Mouse (Mus musculus): ENCODE results near the gene Cd68. TPM values are rescaled to one million over a fixed set of nuclear protein-coding genes. Genes with fewer than 3 reads are reported as not detected.

Cd68 gene
- 5.5 and 6.7 TPM in 2 replicates for polyA plus RNA-seq (2014; fragmentation: Nextera tagmentation; extraction: Ambion mirVana)

DNA sequence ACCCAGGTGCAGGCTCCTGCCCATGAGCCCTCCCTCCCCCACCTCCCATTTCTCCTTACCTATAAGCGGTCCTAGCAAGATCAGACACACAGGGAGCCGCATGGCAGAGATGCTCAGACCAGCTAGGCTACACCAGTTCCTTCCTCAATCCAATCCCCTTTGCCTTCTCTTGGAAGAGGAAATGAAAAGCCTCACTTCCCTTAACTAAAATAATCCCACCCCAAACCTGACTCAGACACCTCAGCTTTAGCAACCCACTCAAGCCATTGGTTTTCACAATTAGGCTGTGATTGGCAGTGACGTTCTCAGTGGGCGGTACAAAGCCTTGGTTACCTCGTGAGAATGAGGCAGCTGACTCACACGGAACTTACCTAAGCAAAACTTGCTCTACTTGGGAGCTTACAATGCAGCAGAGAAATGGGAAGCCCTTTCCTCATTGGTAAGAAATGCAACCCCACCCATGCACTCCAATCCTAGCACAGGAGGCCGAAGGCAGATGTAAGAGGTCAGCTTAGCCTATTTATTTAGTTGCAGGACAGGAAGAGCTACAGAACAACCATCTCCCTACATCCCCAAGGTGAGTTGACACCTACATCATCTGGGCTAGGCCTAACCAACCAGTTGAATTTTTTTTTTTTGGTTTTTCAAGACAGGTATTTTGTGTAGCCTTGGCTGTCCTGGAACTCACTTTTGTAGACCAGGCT is at the start of gene Cd68:
Cd68 (minus strand) TSS at position 193 of the 704 bp plus-strand sequence.
- no peak within 1 kb of the TSS for H3K4me2 ChIP-seq (ENCODE audit: low read depth)
- WGBS: 39% methylated on average over 7 of the region's 7 CpGs
- H3K9me3 ChIP-seq (ENCODE audit: control insufficient read depth, low read length): no peaks in the 10 kb centered on the region
- peaks cover 33% of the 10 kb centered on the region for H3K36me3 ChIP-seq (ENCODE audit: control insufficient read depth, insufficient read depth, low read length)
- no peak for ATAC-seq (ENCODE audit: insufficient read depth, low FRiP score, low TSS enrichment)
- H3K27ac ChIP-seq (ENCODE audit: low read depth, low read length): no peak within 1 kb of the TSS
- H3K9ac ChIP-seq (ENCODE audit: low read length): no peak within 1 kb of the TSS
- H3K27me3 ChIP-seq (ENCODE audit: control insufficient read depth, insufficient read depth, low read length): no peaks in the 10 kb centered on the region
- H3K4me3 ChIP-seq (ENCODE audit: low read depth, low read length): no peak within 1 kb of the TSS
- H3K4me1 ChIP-seq (ENCODE audit: control insufficient read depth, insufficient read depth, low read length): peaks cover 20% of the 10 kb centered on the region
- DNase-seq (ENCODE audit: low spot score): no peak

DNA sequence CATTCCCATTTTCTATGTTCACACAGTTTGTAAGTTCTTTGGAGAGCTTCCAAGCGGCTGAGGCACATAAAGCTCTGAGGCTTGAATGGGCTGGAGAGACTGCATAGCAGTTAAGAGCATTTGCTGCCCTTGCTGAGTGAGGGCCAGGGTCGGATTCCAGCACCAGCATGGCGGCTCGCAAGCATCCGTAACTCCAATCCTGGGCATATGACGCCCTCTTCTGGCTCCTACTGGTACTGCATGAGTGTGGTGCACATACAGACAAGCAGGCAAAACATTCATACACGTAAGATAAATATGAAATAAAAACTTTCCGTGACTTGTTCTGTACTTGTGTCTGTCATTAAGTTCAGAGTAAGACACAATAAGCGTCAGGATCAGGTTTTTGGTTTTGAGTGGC is 49.5 kb upstream of the Cd68 start:
- H3K9me3 ChIP-seq (ENCODE audit: control insufficient read depth, low read length): no peaks in the 10 kb centered on the region
- 61% methylated on average over 9 of the region's 9 CpGs for WGBS
- no peak overlapping the region for H3K4me2 ChIP-seq (ENCODE audit: low read depth)
- H3K27ac ChIP-seq (ENCODE audit: low read depth, low read length): no peak overlapping the region
- H3K36me3 ChIP-seq (ENCODE audit: control insufficient read depth, insufficient read depth, low read length): no peaks in the 10 kb centered on the region; the same call in 1 of the 2 replicates
- ATAC-seq (ENCODE audit: insufficient read depth, low FRiP score, low TSS enrichment): no peak
- no peak for DNase-seq (ENCODE audit: low spot score)
- H3K4me1 ChIP-seq (ENCODE audit: control insufficient read depth, insufficient read depth, low read length): no peaks in the 10 kb centered on the region
- H3K27me3 ChIP-seq (ENCODE audit: control insufficient read depth, insufficient read depth, low read length): no peaks in the 10 kb centered on the region
- H3K4me3 ChIP-seq (ENCODE audit: low read depth, low read length): no peak overlapping the region
- H3K9ac ChIP-seq (ENCODE audit: low read length): no peak overlapping the region

DNA sequence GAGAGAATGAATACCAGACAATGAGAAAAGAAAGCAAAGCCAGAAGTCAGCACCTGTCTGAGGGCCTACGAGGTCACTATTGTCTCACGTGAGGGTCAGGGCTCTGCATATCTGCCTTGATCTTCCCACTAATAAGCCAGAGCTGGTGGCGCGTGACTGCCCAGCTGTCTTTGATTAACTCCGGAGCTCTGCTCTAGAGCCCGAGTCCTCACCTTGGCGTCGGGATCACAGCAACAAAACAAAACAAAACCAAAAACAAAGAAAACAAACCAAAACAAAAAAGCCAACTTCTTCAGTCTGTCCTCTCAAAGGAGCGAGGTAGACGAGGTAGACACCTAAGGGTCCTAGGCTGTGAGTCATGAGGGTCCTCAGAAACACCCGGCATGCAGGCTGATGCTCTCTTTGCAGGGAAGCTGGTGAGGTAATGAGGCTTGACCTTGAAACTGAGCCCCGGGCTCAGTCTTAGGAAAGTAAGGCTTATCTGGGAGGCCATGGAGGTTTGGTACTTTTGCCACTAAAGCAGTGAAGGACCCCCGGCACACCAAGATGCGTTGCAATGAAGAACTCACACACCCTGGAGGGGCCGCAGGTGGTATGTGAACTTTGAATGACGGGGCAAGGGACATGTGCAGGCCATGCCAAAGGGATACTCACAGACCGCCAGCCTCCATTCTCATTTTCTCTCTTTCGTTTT is 48.8 kb upstream of the Cd68 start:
- Histone ChIP-seq H3K27me3 (ENCODE audit: control insufficient read depth, insufficient read depth, low read length) (no peaks in the 10 kb centered on the region), H3K36me3 (ENCODE audit: control insufficient read depth, insufficient read depth, low read length) (no peaks in the 10 kb centered on the region; the same call in 1 of the 2 replicates), H3K4me3 (ENCODE audit: low read depth, low read length) (no peak overlapping the region), H3K9ac (ENCODE audit: low read length) (no peak overlapping the region), H3K4me1 (ENCODE audit: control insufficient read depth, insufficient read depth, low read length) (no peaks in the 10 kb centered on the region), H3K27ac (ENCODE audit: low read depth, low read length) (no peak overlapping the region), H3K9me3 (ENCODE audit: control insufficient read depth, low read length) (no peaks in the 10 kb centered on the region), H3K4me2 (ENCODE audit: low read depth) (no peak overlapping the region)
- WGBS: 75% methylated on average over 18 of the region's 18 CpGs
- ATAC-seq (ENCODE audit: insufficient read depth, low FRiP score, low TSS enrichment) (no peak), DNase-seq (ENCODE audit: low spot score) (no peak)

DNA sequence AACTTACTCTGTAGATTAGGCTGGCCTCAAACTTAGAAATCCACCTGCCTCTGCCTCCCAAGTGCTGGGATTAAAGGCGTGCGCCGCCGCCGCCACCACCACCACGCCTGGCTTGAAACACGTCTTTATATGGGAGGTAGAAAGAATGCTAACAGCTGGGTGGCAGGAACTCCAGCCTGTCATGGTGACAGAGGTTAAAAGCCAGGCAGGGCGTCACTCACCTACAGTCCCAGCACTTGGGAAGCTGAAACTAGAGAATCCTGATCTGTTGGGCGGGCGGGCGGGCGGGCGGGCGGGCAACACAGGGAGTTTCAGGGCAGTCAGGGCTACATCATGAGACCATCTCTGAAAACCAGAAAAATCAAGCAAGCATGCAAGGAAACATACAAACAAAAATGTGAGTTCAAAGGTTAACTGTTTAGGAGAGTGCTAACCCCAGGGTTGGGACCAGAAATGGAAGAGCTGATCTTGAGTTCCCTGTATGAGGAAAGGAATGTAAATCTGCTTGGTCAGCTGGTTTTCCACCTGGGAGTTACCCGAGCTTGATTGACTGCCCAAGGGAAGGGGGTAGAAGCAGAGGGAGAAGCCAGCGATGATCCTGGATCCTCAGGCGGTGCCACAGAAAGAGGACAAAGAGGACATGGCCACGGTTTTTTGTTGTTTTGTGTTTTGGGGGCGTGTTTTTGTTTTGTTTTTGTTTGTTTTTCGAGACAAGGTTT is 47.2 kb upstream of the Cd68 start:
- 76% methylated on average over 20 of the region's 20 CpGs for WGBS
- no peak for ATAC-seq (ENCODE audit: insufficient read depth, low FRiP score, low TSS enrichment)
- no peaks in the 10 kb centered on the region for H3K27me3 ChIP-seq (ENCODE audit: control insufficient read depth, insufficient read depth, low read length)
- no peak overlapping the region for H3K4me2 ChIP-seq (ENCODE audit: low read depth)
- no peak overlapping the region for H3K27ac ChIP-seq (ENCODE audit: low read depth, low read length)
- H3K36me3 ChIP-seq (ENCODE audit: control insufficient read depth, insufficient read depth, low read length): no peaks in the 10 kb centered on the region; the same call in 1 of the 2 replicates
- no peak for DNase-seq (ENCODE audit: low spot score)
- no peaks in the 10 kb centered on the region for H3K9me3 ChIP-seq (ENCODE audit: control insufficient read depth, low read length)
- no peaks in the 10 kb centered on the region for H3K4me1 ChIP-seq (ENCODE audit: control insufficient read depth, insufficient read depth, low read length)
- no peak overlapping the region for H3K9ac ChIP-seq (ENCODE audit: low read length)
- no peak overlapping the region for H3K4me3 ChIP-seq (ENCODE audit: low read depth, low read length)

DNA sequence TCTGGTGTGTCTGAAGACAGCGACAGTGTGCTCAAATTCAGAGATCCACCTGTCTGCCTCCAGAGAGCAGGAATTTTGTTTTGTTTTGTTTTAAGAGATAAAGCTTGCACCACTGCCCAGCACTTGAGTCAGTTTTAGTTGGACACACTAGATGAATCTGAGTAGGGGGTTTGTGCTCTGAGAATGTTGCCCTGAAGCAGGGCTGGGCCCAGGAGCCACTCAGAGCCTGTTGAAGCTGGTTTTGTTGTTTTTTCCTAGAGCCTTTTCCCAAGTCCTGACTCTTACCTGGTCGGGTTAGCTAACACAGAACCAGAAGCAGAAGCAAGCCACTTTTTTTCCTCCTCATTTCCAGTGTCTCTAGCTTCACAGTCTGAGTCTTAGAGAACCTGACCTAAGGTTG is 45.1 kb upstream of the Cd68 start:
- 81% methylated on average over 2 of the region's 2 CpGs for WGBS
- H3K9me3 ChIP-seq (ENCODE audit: control insufficient read depth, low read length): no peaks in the 10 kb centered on the region
- no peak overlapping the region for H3K9ac ChIP-seq (ENCODE audit: low read length)
- H3K36me3 ChIP-seq (ENCODE audit: control insufficient read depth, insufficient read depth, low read length): no peaks in the 10 kb centered on the region; the same call in 1 of the 2 replicates
- ATAC-seq (ENCODE audit: insufficient read depth, low FRiP score, low TSS enrichment): no peak
- H3K4me1 ChIP-seq (ENCODE audit: control insufficient read depth, insufficient read depth, low read length): no peaks in the 10 kb centered on the region
- no peak overlapping the region for H3K27ac ChIP-seq (ENCODE audit: low read depth, low read length)
- H3K4me2 ChIP-seq (ENCODE audit: low read depth): no peak overlapping the region
- H3K4me3 ChIP-seq (ENCODE audit: low read depth, low read length): no peak overlapping the region
- no peaks in the 10 kb centered on the region for H3K27me3 ChIP-seq (ENCODE audit: control insufficient read depth, insufficient read depth, low read length)
- no peak for DNase-seq (ENCODE audit: low spot score)

DNA sequence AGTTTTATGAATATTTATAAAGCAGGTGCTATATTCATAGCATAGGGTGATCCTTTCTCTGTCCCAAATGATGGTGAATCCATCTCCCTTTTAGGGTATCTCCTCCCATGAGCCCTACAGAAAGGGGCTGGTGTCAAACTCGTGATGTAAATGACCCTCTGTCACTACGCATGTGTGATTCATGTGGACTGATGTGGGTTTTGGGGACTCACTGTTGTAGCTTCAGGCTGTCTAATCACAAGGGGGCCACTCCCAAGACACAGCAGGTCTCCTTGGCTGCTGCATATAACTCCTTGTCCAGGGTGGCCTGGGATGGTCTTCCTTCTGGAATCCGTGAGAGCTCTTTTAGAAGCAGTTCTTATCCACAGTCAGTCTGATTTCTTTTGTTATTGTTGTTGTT is 44.5 kb upstream of the Cd68 start:
- no peak overlapping the region for H3K9ac ChIP-seq (ENCODE audit: low read length)
- no peaks in the 10 kb centered on the region; the same call in 1 of the 2 replicates for H3K36me3 ChIP-seq (ENCODE audit: control insufficient read depth, insufficient read depth, low read length)
- ATAC-seq (ENCODE audit: insufficient read depth, low FRiP score, low TSS enrichment) (no peak), DNase-seq (ENCODE audit: low spot score) (no peak)
- WGBS: 74% methylated on average over 3 of the region's 3 CpGs
- no peaks in the 10 kb centered on the region for H3K27me3 ChIP-seq (ENCODE audit: control insufficient read depth, insufficient read depth, low read length)
- no peak overlapping the region for H3K27ac ChIP-seq (ENCODE audit: low read depth, low read length)
- H3K4me3 ChIP-seq (ENCODE audit: low read depth, low read length): no peak overlapping the region
- H3K4me1 ChIP-seq (ENCODE audit: control insufficient read depth, insufficient read depth, low read length): no peaks in the 10 kb centered on the region
- no peak overlapping the region for H3K4me2 ChIP-seq (ENCODE audit: low read depth)
- no peaks in the 10 kb centered on the region for H3K9me3 ChIP-seq (ENCODE audit: control insufficient read depth, low read length)

DNA sequence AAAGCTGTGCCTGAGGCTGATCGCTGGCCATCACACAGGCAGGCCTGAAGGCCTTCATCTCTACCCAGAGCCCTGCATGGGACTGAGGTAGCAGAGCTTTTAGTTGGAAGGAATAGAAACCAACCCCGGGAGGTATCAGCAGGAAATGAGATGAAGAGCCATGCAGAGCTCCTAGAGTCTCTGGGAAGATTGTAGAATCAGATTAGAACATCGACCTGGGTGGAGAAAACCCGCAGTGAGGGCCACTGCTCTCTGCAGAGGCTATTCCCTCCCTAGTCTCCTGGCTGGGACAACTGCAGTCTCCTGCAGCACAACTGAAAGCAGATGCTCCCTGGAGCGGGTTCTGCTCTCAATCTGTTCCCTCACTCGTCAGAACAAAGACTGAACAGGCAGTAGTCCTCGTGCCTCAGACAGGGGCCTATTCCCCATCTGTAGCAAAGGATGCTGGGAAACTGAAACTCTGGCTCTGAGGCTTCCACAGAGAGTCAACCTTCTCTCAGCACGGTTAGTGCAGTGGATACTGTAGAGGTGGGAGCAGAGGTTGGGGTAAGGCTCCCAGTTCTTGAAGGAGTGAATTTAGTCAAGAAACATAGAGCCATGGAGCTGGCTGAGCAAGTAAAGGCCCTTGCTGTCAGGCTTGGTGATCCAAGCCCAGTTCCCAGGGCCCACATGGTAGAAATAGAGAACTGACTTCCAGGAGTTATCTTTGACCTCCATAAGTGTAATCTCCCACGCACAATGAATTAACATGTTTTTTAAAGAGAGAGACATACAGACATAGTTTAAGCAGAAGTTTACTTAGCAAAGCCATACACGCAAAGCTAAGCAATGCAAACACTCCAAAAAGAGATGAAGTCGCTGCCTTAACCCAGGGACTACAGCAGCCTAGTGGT is 43.8 kb upstream of the Cd68 start:
- H3K27ac ChIP-seq (ENCODE audit: low read depth, low read length): 0 out of 2 replicates have a peak overlapping the region, but pooled peaks have one; percentile 6

GRCm38 (mm10) chr11:69708614-69709265 is 42.8 kb upstream of the Cd68 start:
- H3K4me3 ChIP-seq (ENCODE audit: low read depth, low read length): no peak overlapping the region
- no peaks in the 10 kb centered on the region for H3K4me1 ChIP-seq (ENCODE audit: control insufficient read depth, insufficient read depth, low read length)
- no peak overlapping the region for H3K4me2 ChIP-seq (ENCODE audit: low read depth)
- no peaks in the 10 kb centered on the region for H3K9me3 ChIP-seq (ENCODE audit: control insufficient read depth, low read length)
- no peak overlapping the region for H3K9ac ChIP-seq (ENCODE audit: low read length)
- no peaks in the 10 kb centered on the region for H3K36me3 ChIP-seq (ENCODE audit: control insufficient read depth, insufficient read depth, low read length)
- 69% methylated on average over 3 of the region's 3 CpGs for WGBS
- no peaks in the 10 kb centered on the region for H3K27me3 ChIP-seq (ENCODE audit: control insufficient read depth, insufficient read depth, low read length)
- ATAC-seq (ENCODE audit: insufficient read depth, low FRiP score, low TSS enrichment) (no peak), DNase-seq (ENCODE audit: low spot score) (no peak)
- H3K27ac ChIP-seq (ENCODE audit: low read depth, low read length): no peak overlapping the region

More for the DNA sequence above, 43.8 kb upstream of the Cd68 start:
- ATAC-seq (ENCODE audit: insufficient read depth, low FRiP score, low TSS enrichment): no peak
- H3K4me3 ChIP-seq (ENCODE audit: low read depth, low read length): no peak overlapping the region
- no peak overlapping the region for H3K4me2 ChIP-seq (ENCODE audit: low read depth)
- 59% methylated on average over 11 of the region's 11 CpGs for WGBS
- DNase-seq (ENCODE audit: low spot score): no peak
- no peaks in the 10 kb centered on the region for H3K9me3 ChIP-seq (ENCODE audit: control insufficient read depth, low read length)
- H3K36me3 ChIP-seq (ENCODE audit: control insufficient read depth, insufficient read depth, low read length): no peaks in the 10 kb centered on the region
- peak overlapping the region; percentile 15; the same call in 1 of the 2 replicates for H3K9ac ChIP-seq (ENCODE audit: low read length)
- H3K27me3 ChIP-seq (ENCODE audit: control insufficient read depth, insufficient read depth, low read length): no peaks in the 10 kb centered on the region
- H3K4me1 ChIP-seq (ENCODE audit: control insufficient read depth, insufficient read depth, low read length): no peaks in the 10 kb centered on the region

Data from neural tube, embryonic 11.5 days (tissue).